Mouse (Mus musculus) erythroid progenitor cell, adult 5-6 weeks (primary cell): ENCODE measurements around the gene Kdm2b. TPM values are rescaled to one million over a fixed set of nuclear protein-coding genes. Genes with fewer than 3 reads are reported as not detected.
"Not testable (repeated sequence)": the region's sequence is repeated elsewhere in the genome, so short reads cannot be mapped to it uniquely, and the experiment has no call there.

Experiments used
- ATAC-seq: replicated peaks from 2 replicates; pipeline ENCODE4 v1.8.0; 2016; ENCODE audit warnings: moderate number of reproducible peaks, mild to moderate bottlenecking, moderate TSS enrichment, inconsistent platforms; ENCODE audit not compliant: poor library complexity, low FRiP score, severe bottlenecking
- total RNA-seq, 2 experiments: library from RNA; stranded (forward) in 1 of 2; stranded (reverse) in 1 of 2; fragments of 150-400 nt in 1 of 2; fragments of 186-747, 209-891 nt in 1 of 2; gene quantifications; 2 replicates each; pipeline versions ENCODE4 v1.2.3 to v1.2.4; 2015 to 2017; ENCODE audit warnings: low replicate concordance in 2 of 2

The Kdm2b gene
- total RNA-seq, 2 experiments from 2014 or later, result 7.5 to 13.0 TPM

DNA sequence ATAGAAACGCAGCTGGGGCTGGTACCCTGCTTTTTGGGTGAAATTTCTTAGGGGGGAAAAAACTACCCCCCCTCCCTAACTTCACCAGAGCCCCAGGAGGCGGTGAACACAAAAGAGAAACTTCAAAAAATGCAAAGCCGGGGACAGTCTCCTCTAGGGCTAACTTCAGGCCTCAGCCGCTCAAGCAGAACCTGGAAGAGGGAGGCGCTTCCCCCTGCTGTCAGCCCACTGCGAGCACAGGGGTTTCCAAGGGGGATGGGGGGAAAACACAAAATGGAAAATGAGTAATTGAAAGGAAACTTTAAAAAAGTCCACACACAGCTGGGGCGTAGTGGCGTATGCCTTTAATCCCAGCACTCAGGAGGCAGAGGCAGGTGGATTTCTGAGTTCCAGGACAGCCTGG is 3.5 kb downstream of the Kdm2b start:
- ATAC-seq, result no peak

DNA sequence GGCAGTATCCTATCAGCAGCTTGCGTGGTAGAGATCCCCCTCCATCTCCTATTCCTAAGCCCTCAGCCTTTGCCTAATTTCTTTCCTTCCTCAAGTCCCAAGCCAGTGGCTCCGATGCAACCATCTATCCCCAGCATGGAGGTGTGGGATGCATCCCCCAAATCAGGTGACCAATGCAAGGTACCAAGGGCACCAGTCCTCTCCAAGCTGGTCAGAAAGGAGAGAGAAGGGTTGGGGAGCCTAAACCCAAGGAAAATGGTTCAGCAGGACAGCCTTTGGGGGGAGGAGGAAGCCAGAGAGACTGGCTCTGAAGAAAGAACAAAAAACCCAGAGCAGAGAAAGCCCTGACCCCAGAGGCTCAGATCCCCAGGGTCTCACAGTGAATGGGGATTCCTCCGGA is 4.3 kb downstream of the Kdm2b start:
- no peak for ATAC-seq

DNA sequence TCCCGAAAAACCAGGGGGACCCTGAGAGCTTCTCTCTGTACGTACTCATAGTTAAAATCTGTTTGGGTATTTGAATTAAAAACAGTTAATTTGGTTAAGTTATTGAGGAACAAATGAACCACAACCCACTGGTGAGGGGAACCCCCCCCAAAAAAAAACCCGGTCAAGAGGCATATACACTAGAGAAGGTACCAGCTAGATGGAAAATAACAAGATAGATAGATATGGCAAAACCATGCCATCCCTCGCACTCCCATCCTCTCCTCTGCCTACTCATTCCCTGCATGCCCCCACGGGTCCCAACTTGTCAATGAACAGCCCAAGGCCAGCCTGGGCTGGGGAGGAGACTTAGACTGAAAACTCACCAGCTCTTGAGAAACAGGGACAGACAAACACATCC is 5.1 kb downstream of the Kdm2b start:
- ATAC-seq, result no peak

DNA sequence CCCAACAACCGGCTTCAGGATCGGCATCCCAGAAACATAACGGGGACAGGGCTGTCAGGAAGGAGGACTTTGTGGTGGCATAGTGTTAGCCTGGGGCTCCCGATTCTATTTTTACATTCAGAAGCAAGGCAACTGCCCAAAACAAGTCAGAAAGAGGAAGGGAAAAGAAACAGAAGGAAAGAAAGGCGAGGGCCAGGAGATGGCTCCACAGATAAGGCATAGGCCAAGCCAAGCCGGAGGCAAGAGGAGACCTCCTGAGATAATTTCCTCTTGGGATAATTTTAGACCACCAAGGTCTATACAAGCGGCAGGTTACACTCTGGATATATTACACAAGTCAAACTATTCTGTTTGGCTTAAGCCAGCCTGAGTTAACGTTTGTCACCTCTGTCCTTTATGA is 10.7 kb downstream of the Kdm2b start:
- no peak for ATAC-seq

DNA sequence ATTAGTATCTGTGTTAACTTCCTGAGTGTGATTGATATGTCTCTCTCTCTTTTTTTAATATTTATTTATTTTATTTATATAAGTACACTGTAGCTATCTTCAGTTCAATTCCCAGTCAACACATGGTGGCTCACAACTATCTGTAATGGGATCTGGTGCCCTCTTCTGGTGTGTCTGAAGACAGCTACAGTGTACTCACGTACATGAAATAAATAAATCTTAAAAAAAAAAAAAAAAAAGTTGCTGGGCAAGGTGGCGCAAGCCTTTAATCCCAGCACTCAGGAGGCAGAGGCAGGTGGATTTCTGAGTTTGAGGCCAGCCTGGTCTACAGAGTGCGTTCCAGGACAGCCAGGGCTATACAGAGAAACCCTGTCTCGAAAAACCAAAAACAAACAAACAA is 14.9 kb downstream of the Kdm2b start:
- ATAC-seq, result not testable (repeated sequence)

DNA sequence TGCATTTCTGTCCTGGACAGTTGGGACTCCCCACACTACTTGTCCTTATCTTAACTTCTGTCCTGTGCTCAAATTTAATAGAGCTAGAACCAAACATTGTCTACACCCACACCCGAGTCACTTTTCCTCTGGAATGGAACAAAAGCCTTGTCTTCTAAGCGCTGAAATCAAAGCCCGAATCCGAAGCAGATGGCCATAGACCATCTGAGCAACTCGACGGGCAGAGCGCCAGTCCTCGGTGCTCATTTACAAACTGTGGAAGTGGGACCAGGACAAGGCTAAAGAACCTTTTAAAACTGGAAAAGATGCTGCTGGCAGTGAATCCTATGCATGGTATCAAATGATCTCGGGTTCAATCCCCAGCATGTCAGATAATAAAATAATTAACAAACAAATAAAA is 17.5 kb downstream of the Kdm2b start:
- ATAC-seq, result no peak

DNA sequence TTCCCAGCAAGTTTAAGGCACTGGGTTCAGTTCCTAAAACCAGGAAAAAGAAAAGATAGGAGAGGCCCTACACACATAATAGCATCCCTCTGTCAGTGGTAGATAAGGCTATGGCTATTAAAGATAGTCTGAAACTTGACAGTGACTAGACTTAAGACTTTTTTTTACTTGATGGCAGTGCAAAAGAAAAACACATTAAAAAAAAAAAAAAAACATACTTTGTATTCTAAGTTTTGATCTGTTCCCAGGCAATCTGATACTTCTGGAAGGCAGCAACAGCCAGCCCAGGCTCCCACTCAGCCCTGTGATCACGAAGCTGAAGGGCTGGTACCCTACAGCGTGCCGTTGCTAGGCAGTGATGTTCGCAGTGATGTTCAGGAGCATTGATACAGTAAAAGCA is 18.2 kb downstream of the Kdm2b start:
- no peak for ATAC-seq

DNA sequence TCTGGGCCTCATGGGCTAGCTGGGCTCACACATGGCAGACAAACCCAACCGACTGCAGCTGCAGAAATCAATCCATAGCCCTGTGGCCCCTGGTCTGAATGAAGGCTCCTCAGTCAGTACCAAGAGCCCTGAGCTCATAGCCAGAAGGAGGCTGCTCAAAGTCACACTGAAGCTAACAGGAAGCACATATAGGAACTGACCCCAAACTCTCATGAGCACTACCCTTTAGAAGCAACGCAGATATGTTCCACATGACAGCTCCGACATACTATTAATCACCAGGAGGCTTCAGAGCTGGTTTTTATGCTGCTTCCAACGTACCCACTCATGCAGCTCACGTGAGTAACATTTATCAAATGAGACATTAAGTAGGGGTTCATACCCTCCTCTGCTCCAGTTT is 19.6 kb downstream of the Kdm2b start:
- ATAC-seq, result no peak

DNA sequence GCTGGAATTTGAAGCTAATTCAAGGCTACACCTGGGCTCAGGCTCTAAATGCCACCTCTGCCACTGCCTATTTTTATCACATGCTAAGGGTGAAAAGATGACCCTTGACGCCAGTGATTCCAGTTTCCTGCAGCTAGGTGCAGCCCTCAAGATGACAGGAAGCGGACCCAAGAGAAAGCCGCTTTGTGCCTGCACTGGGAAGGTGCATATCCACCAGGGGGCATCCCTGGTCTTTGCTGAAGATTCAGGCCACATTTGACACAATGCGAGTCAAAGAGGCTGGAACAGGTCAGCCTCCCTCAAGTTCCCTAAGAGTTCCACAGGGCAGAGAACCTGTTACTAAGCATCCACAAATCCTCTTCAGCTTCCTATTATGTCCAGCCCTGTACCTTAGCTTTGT is 21.3 kb downstream of the Kdm2b start:
- ATAC-seq, result no peak

DNA sequence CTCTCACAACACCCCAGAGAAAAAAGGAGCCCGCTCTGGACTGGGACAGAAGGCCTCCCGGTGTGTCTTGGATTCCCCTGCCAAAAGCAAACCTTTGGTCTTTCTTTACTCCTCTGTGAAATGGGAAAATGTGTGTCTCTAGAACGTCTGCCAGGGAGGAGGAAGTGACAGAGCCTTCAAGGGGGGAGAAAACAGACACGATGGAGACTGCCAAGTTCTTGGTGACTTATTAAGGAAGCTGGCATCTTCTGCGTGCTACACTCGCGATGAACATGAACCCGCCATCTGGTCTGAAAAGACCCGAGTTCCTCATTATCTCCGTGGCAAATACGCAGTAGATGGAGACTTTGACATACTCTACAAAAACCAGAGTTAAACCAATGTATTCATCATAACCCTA is 24.2 kb downstream of the Kdm2b start:
- ATAC-seq, result no peak

DNA sequence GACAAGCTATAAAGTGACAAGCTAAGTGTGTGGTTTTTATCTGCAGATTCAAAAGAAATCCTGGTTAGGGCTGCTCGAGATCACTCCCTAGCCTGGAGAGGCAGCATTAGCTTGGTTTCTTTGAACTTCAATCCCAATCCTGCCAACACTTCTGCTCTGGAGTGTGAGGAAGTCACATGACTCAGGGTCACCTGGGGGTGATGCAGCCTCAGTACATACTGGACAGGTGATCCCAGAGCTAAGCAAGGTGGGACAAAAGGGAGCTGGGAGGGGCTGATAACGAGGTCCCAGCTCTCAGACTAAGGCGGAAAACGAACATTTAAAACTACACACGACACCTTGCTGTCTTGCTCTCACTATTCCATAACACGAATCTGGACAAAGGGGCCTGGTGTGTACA is 24.8 kb downstream of the Kdm2b start:
- ATAC-seq, result no peak

DNA sequence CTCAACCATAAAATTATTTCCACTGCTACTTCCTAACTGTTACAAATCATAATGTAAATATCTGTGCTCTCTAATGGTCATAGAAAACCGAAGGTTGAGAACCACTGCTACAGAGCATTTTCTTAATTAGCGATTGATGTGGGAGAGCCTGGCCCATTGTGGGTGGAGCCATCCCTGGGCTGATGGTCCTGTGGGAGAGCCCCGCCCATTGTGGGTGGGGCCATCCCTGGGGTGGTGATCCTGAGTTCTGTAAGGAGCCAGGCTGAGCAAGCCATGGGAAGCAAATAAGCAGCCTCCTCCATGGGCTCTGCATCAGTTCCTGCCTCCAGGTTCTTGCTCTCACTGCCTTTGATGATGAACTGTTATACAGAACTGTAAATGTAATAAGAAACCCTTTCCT is 27.7 kb downstream of the Kdm2b start:
- no peak for ATAC-seq

DNA sequence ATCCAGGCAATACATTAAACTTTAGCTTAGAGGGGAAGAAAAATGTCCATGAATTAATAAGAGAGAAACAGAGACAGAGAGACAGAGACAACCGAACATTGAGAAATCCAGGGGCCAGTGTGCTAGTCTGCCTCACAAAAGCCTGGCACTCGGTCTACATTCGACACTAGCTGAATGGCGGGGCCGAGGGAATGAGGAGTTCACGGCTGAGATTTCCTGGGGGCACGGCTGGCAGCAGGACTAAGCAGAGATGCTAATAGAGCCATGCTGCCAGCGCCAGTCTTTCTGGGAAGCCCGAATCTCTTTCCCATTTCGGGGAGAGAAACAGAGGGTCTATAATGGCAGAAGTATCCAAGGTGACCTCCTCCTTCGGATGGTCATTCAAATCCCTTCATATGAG is 30.2 kb downstream of the Kdm2b start:
- no peak for ATAC-seq

DNA sequence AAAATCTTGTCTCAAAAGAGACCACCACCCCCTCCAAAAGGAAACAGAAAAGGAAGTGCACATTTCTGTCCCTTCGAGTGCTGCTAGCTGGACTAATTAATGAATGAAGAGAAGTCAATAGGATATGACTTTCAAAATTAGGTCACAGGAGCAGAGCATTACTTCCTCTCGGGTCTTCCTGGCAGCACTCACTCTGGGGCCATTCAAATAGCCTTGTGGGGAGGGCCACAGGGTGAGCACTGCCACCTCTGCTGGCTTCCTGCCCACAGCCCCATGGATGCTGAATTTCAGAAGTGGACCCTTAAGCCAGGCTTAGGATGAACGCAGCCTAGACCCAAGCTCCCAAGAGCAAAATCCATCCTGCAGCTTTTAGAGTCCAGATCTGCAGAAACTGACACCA is 33.6 kb downstream of the Kdm2b start:
- ATAC-seq, result no peak

DNA sequence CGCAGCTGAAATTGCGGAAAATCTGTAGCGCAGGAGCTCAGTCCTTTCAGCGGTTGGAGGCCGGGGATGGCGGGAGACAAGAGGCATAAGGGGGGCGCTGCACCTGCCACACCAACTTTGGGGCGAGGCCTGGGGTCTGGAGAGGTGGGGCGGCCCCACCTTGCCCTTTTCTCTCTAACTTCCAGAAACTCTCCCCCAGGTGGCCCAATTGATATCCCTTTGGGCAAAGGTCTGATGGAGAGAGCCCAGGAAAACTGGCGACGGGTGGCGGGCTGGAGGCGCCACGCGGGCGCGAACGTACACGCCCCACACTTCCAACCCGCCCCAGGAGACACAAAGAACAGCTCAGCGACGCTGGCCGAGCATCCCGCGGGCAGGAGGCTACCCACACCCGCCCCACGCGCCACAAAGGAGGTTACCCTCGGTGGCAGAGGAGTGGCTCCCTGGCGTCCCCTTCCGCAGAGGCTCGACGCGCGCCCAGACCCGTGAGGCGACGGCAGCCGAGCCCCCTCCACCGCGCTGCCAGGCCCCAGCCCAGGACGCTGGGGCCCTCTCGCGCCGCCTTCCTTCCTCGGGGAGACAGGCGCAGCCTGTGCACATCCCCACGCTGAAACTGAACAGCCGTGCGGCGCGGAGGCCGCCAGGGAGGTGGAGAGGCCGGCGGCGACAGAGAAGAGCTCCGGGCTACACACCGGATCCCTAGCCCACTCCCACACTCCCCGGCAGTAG is 37.5 kb downstream of the Kdm2b start:
- ATAC-seq, result no peak

DNA sequence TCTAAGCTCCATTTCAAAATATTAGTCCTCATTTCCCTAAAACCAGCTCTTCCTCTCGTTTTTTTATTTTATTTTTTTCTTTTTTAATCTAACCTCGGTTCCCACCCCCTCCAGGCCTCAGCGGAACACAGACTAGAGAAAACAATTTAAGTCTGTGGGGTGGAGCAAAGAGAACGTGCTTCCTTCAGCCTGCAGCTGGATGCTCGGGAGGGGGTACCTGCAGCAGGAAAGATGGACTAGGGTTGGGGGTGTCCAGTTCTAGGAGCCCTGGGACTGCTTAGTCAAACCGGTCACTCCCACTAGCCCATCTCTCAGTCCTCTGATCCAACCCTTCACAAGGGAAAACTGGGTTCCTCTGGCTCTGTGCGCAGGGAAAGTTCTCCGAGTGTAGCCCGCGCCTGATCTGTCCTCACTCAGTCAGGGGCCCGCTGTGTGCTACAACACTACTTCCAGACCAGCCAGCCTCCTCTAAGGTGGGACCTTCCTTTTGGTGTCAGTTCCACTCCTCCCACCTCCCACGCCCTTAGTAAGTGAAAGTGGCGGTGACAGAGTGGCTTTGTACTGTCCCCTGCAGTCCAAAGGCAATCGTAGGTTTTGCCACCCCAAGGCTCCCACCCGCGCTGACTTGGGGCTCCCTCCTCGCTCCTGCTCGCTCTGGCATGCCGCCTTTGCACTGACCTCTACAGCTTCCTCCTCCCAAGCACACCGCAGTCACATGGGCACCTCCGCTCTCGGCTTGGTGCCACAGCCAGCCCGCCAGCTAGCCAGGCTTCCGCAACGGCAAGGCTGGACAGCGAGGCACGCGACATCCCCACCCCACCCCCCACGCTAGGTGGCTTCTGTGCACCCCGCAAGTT is 38.3 kb downstream of the Kdm2b start:
- no peak for ATAC-seq

DNA sequence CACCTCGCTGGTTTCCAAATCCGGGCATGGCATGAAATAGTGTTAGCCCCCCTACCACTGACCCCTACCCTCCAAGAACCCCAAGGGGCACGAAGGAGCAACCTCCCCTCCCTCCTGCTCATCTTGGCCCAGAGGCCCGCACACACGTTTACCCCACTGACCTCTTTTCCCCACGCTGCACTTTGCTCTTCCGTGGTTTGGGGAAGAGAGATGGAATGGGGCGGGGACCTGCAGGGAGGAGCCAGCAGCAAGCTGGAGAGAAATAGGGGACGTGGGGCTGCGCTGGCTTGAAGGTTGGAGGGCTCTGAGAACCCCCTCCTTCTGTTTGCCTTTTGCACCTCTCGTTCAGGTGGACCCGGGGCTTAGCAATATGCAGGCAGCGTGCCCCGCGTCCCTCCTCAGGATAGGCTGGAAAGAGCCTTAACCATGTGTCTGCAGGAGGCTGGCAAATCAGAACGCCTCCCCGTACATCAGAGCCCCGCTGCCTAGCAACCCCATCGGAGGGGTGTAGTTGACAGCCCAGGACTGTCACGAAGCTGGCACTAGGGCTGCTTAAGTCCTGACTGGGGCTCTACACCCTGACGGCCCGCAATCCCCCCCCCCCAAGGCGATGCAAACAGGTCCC is 39.2 kb downstream of the Kdm2b start:
- no peak for ATAC-seq

DNA sequence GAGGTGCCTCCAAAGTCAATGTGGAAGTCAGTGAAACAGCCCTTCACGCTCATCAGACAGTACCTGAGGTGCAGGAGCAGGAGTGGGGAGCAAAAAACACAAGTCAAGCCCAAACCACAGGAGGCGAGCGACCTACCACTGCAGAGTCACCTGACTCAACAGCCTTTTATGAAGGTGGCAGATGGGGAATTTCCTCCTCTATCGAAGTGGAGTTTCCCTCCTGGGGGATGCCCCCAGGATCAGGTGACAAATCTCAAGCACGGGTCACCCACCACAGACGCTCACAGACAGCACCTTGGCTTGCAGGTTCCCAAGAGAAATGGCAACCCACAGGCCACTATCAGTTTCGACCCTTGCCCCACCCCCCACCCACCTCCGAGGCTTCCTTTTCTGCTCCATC is 40.5 kb downstream of the Kdm2b start:
- ATAC-seq, result no peak

DNA sequence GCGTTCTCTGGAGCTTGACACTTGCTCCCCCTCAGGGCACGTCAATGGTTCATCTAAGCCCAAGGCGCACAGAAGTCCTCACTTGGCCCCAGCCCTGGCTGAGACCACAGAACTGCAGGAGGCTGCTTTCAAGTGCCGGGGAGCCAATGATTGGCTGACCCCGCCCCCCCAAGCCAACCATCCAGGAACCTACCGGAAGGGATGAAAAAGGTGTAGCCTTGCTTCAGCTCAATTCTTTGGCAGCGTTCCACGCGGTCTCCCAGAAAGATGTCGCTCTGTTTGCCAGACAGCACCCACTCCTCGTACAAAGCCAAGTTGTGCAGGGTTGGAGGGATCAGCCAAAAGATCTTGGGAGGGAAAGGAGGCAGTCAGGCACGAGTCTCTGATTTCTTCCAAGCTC is 42.1 kb downstream of the Kdm2b start:
- no peak for ATAC-seq

DNA sequence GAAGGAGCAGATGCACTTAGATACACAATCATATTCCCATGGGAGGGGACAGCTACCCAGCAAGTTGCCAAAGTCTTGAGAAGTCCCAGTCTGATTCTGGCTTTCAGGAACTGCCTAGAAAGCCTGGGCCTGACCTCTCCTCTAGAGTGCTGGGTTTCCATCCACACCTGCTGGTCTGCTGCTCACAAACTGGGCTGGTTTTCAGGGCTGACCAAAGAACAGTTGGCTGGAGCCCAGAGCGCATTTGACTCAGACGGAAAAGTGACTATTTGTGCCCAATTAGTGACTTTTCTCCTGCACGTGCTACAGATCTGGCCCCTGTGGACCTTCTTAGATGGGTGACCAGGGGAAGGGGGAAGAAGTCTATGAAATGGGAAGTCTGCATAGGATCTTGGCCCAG is 50.9 kb downstream of the Kdm2b start:
- ATAC-seq, result no peak

DNA sequence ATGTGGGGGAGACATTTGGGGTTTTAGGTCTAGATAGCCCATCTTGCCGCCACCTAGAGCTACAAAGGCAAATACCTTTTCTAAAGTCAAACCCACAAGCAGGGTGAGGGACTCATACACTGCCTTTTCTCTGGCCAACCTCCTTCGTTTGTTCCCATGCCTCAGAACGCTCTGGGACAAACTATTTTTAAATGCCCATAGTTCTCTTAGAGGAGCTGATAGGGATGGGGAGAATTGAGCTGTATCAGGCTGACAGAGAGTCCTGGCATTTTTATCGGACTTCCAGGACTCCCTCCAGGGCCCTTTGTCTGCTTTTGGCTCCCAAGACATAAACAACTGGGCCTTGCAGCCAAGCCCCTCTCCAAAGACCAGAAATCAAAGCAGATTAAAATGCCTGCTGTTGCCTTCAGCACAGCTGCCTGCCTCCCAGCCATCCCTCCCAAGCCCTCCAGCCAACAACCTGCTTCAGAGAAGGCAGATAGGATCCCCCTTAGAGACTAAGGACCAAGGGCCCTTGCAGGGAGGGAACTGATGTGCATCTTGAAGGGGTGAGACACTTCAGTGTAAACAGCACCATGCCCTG is 51.6 kb downstream of the Kdm2b start:
- no peak for ATAC-seq
